19 mouse cellular contexts compared by ENCODE assay signal in genomic region chr1:125475961-125476682, GRCm38 (mm10). TPM values are rescaled to one million over a fixed set of nuclear protein-coding genes. Genes with fewer than 3 reads are reported as not detected.
A peak's percentile ranks its signal among the peaks of the same experiment; 100 is the strongest.
DNase-seq lines count a peak whose midpoint lies in the region; ATAC-seq and TF ChIP-seq lines count a peak whose summit lies in the region.
"Had no signal": no experiment of that assay in that cellular context is flagged by ENCODE, and none has a peak within 500 bp of the region (broad histone marks: within the 10 kb centered on the region; RNA-seq: fewer than 3 reads in every experiment).

No protein-coding gene starts in this region.

- DNase-seq in 416B (ENCODE audit: low read depth) = peak; percentile 89
- DNase-seq in gastrocnemius, postnatal 4 days (ENCODE audit: low spot score in 2 of 2) = no peak
- no peak for DNase-seq in right cerebral cortex, postnatal 25 days
- DNase-seq in ovary, postnatal 36 days (ENCODE audit: low spot score) = no peak
- DNase-seq: cerebellum, adult 11 months; cerebellum, postnatal 14 days; gastrocnemius, postnatal 25 days; kidney, postnatal 4 days; lung, adult 2 months; right cerebral cortex, postnatal 14 days had no signal

- no peaks in the 10 kb centered on the region for H3K27me3 ChIP-seq in heart, embryonic 16.5 days (ENCODE audit: control insufficient read depth, insufficient read depth, low read length)
- H3K27me3 ChIP-seq in heart, embryonic 12.5 days (replicated peaks) = no peaks in the 10 kb centered on the region
- H3K27me3 ChIP-seq in intestine, embryonic 15.5 days (replicated peaks) = no peaks in the 10 kb centered on the region
- H3K27me3 ChIP-seq in small intestine, adult 2 months (ENCODE audit: control insufficient read depth, insufficient read depth, low read length) = no peaks in the 10 kb centered on the region
- H3K27me3 ChIP-seq: neural tube, embryonic 12.5 days had no signal

- H3K27ac ChIP-seq in heart, embryonic 16.5 days (ENCODE audit: low read length) = no peak overlapping the region
- H3K27ac ChIP-seq in heart, embryonic 12.5 days (ENCODE audit: poor library complexity, severe bottlenecking) = no peak overlapping the region
- H3K27ac ChIP-seq in intestine, embryonic 15.5 days = no peak overlapping the region
- H3K27ac ChIP-seq in small intestine, adult 2 months (ENCODE audit: insufficient read depth, low read depth, low read length) = peak overlapping the region; percentile 21
- H3K27ac ChIP-seq: hindbrain, embryonic 10.5 days; neural tube, embryonic 12.5 days had no signal

- 36% methylated on average over 6 of the region's 6 CpGs for WGBS in heart, embryonic 16.5 days
- WGBS in heart, embryonic 12.5 days = 45% methylated on average over 6 of the region's 6 CpGs
- 57% methylated on average over 6 of the region's 6 CpGs for whole genome bisulfite sequencing in intestine, embryonic 15.5 days
- WGBS in small intestine, adult 2 months = 38% methylated on average over 6 of the region's 6 CpGs

- ATAC-seq in heart, embryonic 16.5 days (replicated peaks; ENCODE audit: extremely low read depth, insufficient read depth, low FRiP score) = 0 out of 2 replicates have a peak, but pooled peaks have one; percentile 23
- no peak for ATAC-seq in heart, embryonic 12.5 days (ENCODE audit: insufficient number of reproducible peaks, low FRiP score)
- peak; percentile 54; the same call in 1 of the 2 replicates for ATAC-seq in intestine, embryonic 15.5 days
- ATAC-seq: forebrain, embryonic 14.5 days had no signal

- H3K4me3 ChIP-seq in heart, embryonic 16.5 days (ENCODE audit: low read length) = no peak overlapping the region
- H3K4me3 ChIP-seq in heart, embryonic 12.5 days = no peak overlapping the region
- no peak overlapping the region for H3K4me3 ChIP-seq in intestine, embryonic 15.5 days (replicated peaks)
- no peak overlapping the region for H3K4me3 ChIP-seq in small intestine, adult 2 months (ENCODE audit: low read depth, low read length)
- H3K4me3 ChIP-seq: erythroblast, embryonic 14.5 days; hindbrain, embryonic 10.5 days; neural tube, embryonic 12.5 days had no signal

- no peak overlapping the region for H3K4me2 ChIP-seq in heart, embryonic 16.5 days (ENCODE audit: low read depth, low read length)
- no peak overlapping the region for H3K4me2 ChIP-seq in heart, embryonic 12.5 days
- H3K4me2 ChIP-seq in intestine, embryonic 15.5 days (replicated peaks) = no peak overlapping the region
- H3K4me2 ChIP-seq: heart, embryonic 11.5 days; neural tube, embryonic 12.5 days had no signal

- H3K36me3 ChIP-seq in heart, embryonic 16.5 days (ENCODE audit: control insufficient read depth, insufficient read depth) = no peaks in the 10 kb centered on the region
- no peaks in the 10 kb centered on the region for H3K36me3 ChIP-seq in heart, embryonic 12.5 days
- no peaks in the 10 kb centered on the region for H3K36me3 ChIP-seq in intestine, embryonic 15.5 days
- no peaks in the 10 kb centered on the region for H3K36me3 ChIP-seq in small intestine, adult 2 months (ENCODE audit: control insufficient read depth, insufficient read depth, low read length)
- H3K36me3 ChIP-seq: hindbrain, embryonic 10.5 days; neural tube, embryonic 12.5 days had no signal

- no peak for TF ChIP-seq CTCF in small intestine, adult 2 months (IDR thresholded peaks at IDR 0.05; ENCODE audit: extremely low read depth, insufficient read length, insufficient replicate concordance, low read depth, low read length)

- H3K9ac ChIP-seq in heart, embryonic 16.5 days (ENCODE audit: low read length) = no peak overlapping the region
- H3K9ac ChIP-seq in heart, embryonic 12.5 days = no peak overlapping the region
- H3K9ac ChIP-seq in intestine, embryonic 15.5 days = no peak overlapping the region
- H3K9ac ChIP-seq: neural tube, embryonic 12.5 days had no signal

- peaks cover 18% of the 10 kb centered on the region for H3K4me1 ChIP-seq in heart, embryonic 16.5 days (ENCODE audit: control insufficient read depth, insufficient read depth, low read length)
- peaks cover 24% of the 10 kb centered on the region for H3K4me1 ChIP-seq in heart, embryonic 12.5 days (replicated peaks)
- H3K4me1 ChIP-seq in intestine, embryonic 15.5 days (replicated peaks) = peaks cover 3% of the 10 kb centered on the region; the same call in 1 of the 2 replicates
- H3K4me1 ChIP-seq in small intestine, adult 2 months (ENCODE audit: control insufficient read depth, insufficient read depth, insufficient read length, low read length) = peaks cover 22% of the 10 kb centered on the region
- H3K4me1 ChIP-seq: hindbrain, embryonic 10.5 days; neural tube, embryonic 12.5 days had no signal

- no peak for TF ChIP-seq POLR2A in small intestine, adult 2 months (IDR thresholded peaks at IDR 0.05; ENCODE audit: low read depth, low read length)

- no peaks in the 10 kb centered on the region for H3K9me3 ChIP-seq in heart, embryonic 16.5 days (replicated peaks; ENCODE audit: control insufficient read depth, low read length)
- H3K9me3 ChIP-seq in heart, embryonic 12.5 days (replicated peaks) = no peaks in the 10 kb centered on the region; the same call in 1 of the 2 replicates
- H3K9me3 ChIP-seq in intestine, embryonic 15.5 days = no peaks in the 10 kb centered on the region
- H3K9me3 ChIP-seq: hindbrain, embryonic 10.5 days; neural tube, embryonic 12.5 days had no signal

RNA-seq across cellular contexts. Expression of gene Actr3, which starts 40.6 kb away (rescaled TPM):
- 310 and 348 TPM in 2 replicates for polyA plus RNA-seq in heart, embryonic 16.5 days (2015; fragmentation: Nextera tagmentation; extraction: Ambion mirVana)
- 301 and 313 TPM in 2 replicates for polyA plus RNA-seq in heart, embryonic 12.5 days (2016; fragmentation: Nextera tagmentation; extraction: Ambion mirVana)
- 342 and 356 TPM in 2 replicates for polyA plus RNA-seq in intestine, embryonic 15.5 days (2015; fragmentation: Nextera tagmentation; extraction: Ambion mirVana)
- polyA plus RNA-seq in small intestine, adult 2 months (2012; rRNA removed) = 45.0 and 90.9 TPM in 2 replicates
- 100 to 1,000 TPM; 126 TPM for total RNA-seq in gastrocnemius, postnatal 4 days (2021)
